Mouse (Mus musculus) NIH3T3 (cell line): Measurements from ENCODE around the gene Sfswap.
"Not testable (repeated sequence)": the region's sequence is repeated elsewhere in the genome, so short reads cannot be mapped to it uniquely, and the experiment has no call there.

Experiments used
- DNase-seq: peaks from one replicate; pipeline ENCODE4 v3.0.0-alpha.2; 2012; ENCODE audit warnings: low read depth

The Sfswap gene

DNA sequence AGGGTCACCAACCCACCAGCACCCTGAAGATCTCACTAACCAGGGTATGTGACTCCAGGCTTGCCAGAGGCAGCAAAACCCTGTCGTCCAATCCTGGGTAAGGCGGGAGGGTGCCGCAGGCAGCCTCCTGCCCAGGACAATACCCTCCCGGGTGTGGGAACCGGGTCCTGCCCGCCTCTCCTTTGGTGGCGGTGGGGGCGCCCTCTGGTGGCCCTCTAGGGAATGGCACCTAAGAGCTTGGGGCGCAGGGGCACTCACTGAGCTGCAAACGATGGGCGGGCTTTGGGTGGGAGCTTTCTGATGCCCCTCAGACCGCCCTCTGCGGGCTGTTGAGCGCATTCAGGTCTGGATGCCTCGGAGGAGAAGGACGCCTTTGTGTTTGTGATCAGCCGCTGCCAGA is 85.0 kb downstream of the Sfswap start:
- DNase-seq: peak; percentile 68

DNA sequence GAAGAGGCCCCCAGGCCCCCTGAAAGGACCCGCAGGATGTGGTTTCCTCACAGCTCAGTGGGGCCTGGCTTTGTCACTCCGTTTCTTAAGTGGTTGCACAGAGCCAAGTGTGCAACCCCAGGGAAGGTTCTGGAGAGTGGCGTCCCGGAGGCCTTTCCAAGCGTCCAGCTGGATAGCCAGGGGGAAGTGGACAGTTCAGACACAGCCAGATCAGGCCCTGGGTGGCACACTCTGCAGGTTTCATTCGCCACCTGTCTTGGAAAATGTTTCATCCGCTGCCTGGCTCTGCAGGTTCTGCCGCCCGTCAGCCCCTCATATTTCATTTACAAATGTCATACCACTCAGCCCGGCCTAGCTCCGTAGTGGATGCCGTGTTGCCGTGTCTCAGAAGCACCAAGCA is 85.5 kb downstream of the Sfswap start:
- no peak for DNase-seq

DNA sequence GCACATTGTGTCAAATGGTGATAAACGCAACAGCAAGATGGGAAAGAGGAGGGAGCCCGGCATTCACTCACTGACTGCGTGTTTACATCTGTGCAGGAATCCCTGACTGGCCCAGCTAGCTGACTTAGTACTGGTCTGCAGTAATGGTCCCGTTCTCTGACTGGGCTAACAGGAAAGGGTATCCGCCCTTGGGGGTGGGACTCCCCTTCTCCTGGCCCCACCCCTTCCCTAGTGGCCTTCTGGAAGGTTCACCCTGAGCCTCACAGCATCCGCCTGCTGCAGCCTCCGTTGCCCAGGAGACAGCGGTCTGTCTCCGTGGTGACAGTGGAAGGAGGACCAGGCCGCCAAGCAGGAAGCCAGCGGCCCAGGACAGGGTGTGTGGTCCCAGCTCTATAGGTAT is 89.9 kb downstream of the Sfswap start:
- no peak for DNase-seq

DNA sequence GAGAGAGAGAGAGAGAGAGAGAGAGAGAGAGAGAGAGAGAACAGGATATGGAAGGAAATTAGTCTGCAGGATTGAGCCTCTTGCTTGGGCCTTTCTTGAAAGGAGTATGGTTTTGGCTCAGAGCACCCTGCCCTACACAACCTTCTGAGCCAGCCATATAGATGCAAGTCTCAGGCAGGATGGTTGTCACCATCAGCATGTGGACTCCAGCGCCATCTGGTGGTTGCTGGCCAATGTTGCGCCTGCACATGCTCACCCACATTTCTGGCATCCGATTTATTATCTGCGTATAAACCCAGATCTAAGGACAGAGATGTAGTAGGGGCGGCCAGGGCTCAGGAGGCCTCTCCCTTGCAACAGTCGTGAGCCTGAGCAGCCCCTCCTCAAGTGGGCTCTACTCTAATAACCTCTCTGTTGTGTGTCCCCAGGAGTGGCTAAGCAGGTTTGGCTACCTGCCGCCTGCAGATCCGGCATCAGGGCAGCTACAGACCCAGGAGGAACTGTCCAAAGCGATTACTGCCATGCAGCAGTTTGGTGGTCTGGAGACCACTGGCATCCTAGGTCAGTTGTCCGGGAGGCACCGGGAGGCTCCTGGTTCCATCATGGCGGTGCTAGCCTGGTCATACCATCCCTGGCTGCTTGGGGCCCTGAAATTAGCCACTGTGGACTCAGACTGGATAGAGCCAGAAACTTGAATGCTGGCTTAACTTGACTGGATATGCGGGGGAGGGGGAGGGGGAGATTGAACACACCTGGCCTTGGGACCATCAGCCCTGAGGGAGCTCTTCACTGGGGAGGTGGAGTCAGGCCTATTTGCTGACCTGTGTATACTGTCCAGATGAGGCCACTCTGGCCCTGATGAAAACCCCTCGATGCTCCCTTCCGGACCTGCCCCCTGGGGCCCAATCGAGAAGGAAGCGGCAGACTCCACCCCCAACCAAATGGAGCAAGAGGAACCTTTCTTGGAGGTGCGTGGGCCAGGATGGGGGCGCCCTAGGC is 93.4 kb downstream of the Sfswap start:
- DNase-seq: peak; percentile 91

DNA sequence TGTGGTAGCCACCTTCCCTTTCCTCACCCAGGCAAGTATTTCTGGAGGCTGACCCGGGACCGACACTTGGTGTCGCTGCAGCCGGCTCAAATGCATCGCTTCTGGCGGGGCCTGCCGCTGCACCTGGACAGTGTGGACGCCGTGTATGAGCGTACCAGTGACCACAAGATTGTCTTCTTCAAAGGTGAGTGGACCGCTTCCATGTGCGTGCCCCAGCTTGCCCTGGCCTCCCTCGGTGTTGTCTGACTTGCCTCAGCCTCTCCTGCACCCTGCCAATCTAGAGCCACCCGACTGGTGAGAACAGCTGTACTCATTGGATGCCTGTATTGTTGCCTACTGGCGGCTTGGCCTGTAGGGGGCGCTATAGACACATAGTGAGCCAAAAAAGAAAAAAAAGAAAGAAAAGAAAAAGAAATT is 101.1 kb downstream of the Sfswap start:
- no peak for DNase-seq

DNA sequence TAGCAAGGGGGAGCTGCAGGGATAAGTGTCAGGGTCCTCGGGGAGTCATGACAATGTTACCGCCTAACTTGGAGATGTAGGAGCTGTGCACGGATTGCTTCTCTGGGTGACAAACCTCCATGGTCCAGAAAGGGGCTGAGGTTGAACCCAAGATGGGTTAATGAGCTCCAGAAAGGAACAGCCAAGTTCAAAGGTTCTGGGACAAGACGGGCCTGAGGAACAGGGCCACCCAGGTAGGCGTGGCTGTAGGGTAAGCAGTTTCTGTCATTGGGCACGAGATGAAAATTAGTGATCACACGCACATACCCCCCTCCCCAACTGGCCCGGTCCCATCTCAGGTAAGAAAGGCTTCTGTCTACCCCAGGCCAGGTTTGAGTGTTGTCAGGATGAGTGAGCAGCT is 106.5 kb downstream of the Sfswap start:
- DNase-seq: no peak

DNA sequence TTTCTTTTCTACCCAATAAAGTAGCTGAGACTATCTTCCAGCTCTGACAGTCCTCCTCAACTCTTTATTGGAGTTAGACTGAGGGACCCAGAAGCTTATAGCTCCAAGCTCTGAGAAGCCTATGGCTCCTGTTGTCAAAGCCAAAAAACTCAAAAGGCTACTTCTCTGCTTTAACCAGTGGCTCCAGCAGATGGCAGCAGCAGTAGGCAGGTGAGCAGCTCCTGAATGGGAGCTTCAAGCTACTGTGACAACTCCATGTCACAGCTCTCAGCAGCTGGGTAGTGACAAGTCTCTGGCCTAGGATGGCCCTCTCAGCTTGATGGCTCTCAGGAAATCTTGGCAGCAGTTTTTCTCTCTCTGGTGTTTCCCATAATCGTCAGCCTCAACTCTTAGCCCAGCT is 110.0 kb downstream of the Sfswap start:
- DNase-seq: peak; percentile 82

DNA sequence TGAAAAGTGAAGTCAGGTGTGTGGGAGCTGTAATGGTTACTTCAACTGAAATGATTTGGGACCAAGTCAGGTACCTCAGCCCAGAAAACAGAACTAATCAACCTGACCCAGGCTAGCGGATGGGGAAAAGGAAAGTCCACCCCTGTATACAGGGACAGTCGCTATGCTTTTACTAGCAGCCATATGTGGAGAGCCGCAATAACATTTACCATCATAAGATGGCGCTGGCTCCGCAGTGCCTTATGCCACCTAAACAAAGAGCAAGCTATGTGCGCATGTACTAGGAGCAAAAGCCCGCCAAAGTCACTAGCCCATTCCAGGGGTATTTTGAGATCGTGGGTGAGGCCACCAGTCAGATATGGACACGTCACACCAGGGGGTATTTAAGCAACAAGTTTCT is 119.6 kb downstream of the Sfswap start:
- not testable (repeated sequence) for DNase-seq
